Mouse (Mus musculus) layer of hippocampus, adult 9-11 months (tissue): ENCODE measurements at regions not wholly inside any gene's neighbourhood (a gene's known extent, or its start where the extent isn't known, plus 50 kb on each side); places are given as distances from the start of the nearest gene placed in this dataset.

Source experiments
- DNase-seq: peaks from one replicate; pipeline ENCODE4 v3.0.0; 2022

GRCm38 (mm10) chrX:32224989-32225388 is 53.2 kb upstream of the Btbd35f2 start:
- DNase-seq: peak; percentile 0
